Mouse (Mus musculus) liver, postnatal 0 days (tissue): ENCODE results near the gene Hdhd3.

Experiments used
- CTCF ChIP-seq: sonication (generic); IDR thresholded peaks from 2 replicates; pipeline ENCODE4 v1.5.1; 2016; ENCODE audit warnings: antibody characterized with exemption, low read depth
- EP300 ChIP-seq: IDR thresholded peaks from 2 replicates; pipeline ENCODE4 v1.6.1; 2016; ENCODE audit warnings: antibody characterized with exemption, low read depth, mild to moderate bottlenecking

DNA sequence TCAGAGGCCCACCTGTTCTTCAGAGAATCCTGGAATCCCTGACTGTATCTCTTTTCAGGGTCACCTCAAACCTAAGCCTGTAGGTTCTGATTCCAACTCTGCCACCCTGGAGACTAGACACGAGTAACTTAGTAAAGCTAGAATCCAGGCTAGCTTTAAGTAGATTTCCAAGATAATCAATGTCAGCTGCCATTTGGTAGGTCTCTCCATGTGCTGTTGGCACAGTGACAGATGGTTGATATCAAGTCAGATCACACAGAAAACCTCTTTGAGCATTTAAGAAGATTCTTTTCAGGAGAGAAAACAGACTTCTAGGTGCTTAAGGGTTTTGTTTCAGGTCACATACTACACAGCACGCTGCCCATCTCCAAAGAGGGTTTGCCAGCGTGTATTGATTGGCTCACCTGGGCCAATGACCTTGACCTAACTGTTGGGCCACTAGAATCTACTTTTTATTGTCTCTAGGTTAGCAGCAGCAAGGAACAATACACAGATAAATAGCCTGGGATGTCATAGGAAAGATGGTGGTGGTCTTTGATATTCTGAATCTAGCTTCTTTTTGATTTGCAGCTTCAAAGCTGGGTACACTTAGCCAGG lies at the start of gene Hdhd3:
- TF ChIP-seq CTCF (no peak), EP300 (no peak)
